Mouse (Mus musculus): ENCODE data around the gene Rpn2.

DNA sequence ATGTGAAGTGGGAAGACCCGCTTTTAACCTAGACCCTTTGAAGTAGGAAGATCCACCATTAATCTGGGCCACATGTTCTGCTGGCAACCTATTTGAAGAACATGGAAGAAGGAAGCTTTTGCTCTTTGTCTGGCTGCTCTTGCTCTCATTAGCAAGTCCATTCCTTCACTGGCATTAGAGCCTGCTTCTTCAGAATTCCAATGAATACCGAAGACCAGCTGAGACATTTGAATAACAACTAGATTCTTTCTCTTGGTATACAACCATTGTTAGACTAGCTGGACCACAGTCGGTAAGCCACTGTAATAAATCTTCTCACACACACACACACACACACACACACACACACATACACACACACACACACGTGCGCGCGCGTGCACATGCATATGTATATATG is 42.9 kb upstream of the Rpn2 start:
- TF ChIP-seq CTCF (conservative IDR thresholded peaks at IDR 0.05; ENCODE audit: insufficient read depth, insufficient read length, low read depth, low read length) (no peak), POLR2A (IDR thresholded peaks at IDR 0.05; ENCODE audit: low read depth, low read length) (no peak)
